Mouse (Mus musculus) heart, postnatal 0 days (tissue): Measurements from ENCODE around the gene Rtp1.

Source experiments
- CTCF ChIP-seq: IDR thresholded peaks from 2 replicates; pipeline ENCODE4 v1.5.1; 2016; ENCODE audit warnings: antibody characterized with exemption, control low read depth, low read depth
- EP300 ChIP-seq: IDR thresholded peaks from 2 replicates; pipeline ENCODE4 v1.6.1; 2016; ENCODE audit warnings: antibody characterized with exemption, low read depth

- TF ChIP-seq CTCF (no peak), EP300 (no peak)
These were observed 16.0 kb upstream of the Rtp1 start for GRCm38 (mm10) chr16:23412930-23413329.
